Mouse (Mus musculus) heart, embryonic 13.5 days (tissue): ENCODE measurements around the gene Asf1a. TPM values are rescaled to one million over a fixed set of nuclear protein-coding genes. Genes with fewer than 3 reads are reported as not detected.
A peak's percentile ranks its signal among the peaks of the same experiment; 100 is the strongest.
"Not testable (repeated sequence)": the region's sequence is repeated elsewhere in the genome, so short reads cannot be mapped to it uniquely, and the experiment has no call there.

ENCODE experiments used
- ATAC-seq: fragments of 200-750 bp; cut with Nextera tagmentation; 2 replicates; pipeline ENCODE4 v1.8.0; 2017; ENCODE audit warnings: moderate TSS enrichment; ENCODE audit not compliant: insufficient number of reproducible peaks, low FRiP score, low TSS enrichment; ENCODE audit errors: extremely low read depth
- H3K27ac ChIP-seq: fragments of 300-500 bp; sonication (generic); replicated peaks from 2 replicates; pipeline ENCODE4 v1.5.1; 2015; ENCODE audit warnings: moderate library complexity, mild to moderate bottlenecking, inconsistent platforms
- H3K27me3 ChIP-seq: fragments of 300-500 bp; sonication (generic); replicated peaks from 2 replicates; pipeline ENCODE4 v1.6.1; 2015; ENCODE audit warnings: mild to moderate bottlenecking, inconsistent platforms
- H3K36me3 ChIP-seq: fragments of 300-500 bp; sonication (generic); 2 replicates; pipeline ENCODE4 v1.6.1; 2015; ENCODE audit warnings: mild to moderate bottlenecking, inconsistent platforms
- H3K4me1 ChIP-seq: fragments of 300-500 bp; sonication (generic); 2 replicates; pipeline ENCODE4 v1.6.1; 2015; ENCODE audit warnings: inconsistent platforms
- H3K4me2 ChIP-seq: fragments of 300-500 bp; sonication (generic); 2 replicates; pipeline ENCODE4 v1.6.1; 2015; ENCODE audit warnings: inconsistent platforms, mild to moderate bottlenecking, moderate library complexity
- H3K4me3 ChIP-seq: fragments of 300-500 bp; sonication (generic); 2 replicates; pipeline ENCODE4 v1.5.1; 2015; ENCODE audit warnings: moderate library complexity, mild to moderate bottlenecking, inconsistent platforms
- H3K9ac ChIP-seq: fragments of 300-500 bp; sonication (generic); 2 replicates; pipeline ENCODE4 v1.6.1; 2015; ENCODE audit warnings: inconsistent platforms, mild to moderate bottlenecking, moderate library complexity
- H3K9me3 ChIP-seq: fragments of 300-500 bp; sonication (generic); 2 replicates; pipeline ENCODE4 v1.6.1; 2016; ENCODE audit warnings: inconsistent platforms
- WGBS: fragments of 180-500 bp; shearing (Covaris S2); methylation state at CpG from one replicate; pipeline ENCODE4 v1.1.7; 2015; ENCODE audit warnings: mixed read lengths; 5-methylcytosine and 5-hydroxymethylcytosine counted together
- polyA plus RNA-seq: library from polyadenylated mRNA; unstranded; fragments of >200 nt; fragmentation: Nextera tagmentation; extraction: Ambion mirVana; gene quantifications from 2 replicates; pipeline ENCODE4 v1.2.1, GENCODE M21; 2015

Asf1a gene
- polyA plus RNA-seq, 1 experiment from 2014 or later: 61.9 TPM

DNA sequence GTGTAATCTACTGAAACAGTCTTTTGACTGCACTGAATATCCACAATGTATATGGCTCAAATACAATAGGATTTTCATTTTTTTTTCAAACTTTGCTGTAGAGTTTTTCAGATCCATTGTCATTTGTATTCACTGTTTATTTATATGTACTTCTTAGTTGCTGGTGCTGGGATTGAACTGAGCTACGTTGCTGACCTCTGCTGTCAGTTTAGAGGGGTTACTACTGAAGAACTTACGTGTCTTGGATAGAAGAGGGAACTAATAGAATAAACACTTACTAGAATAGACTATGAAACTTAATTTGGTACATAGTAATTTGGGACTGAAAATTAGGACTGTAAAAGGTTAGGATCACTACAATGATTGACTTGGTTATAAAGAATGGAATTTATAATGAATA, 8.8 kb downstream of the Asf1a start:
- no peaks in the 10 kb centered on the region for H3K27me3 ChIP-seq
- H3K9ac ChIP-seq: no peak overlapping the region
- H3K36me3 ChIP-seq: peaks cover 85% of the 10 kb centered on the region
- H3K9me3 ChIP-seq: no peaks in the 10 kb centered on the region
- ATAC-seq: no peak
- WGBS: 73% methylated on average over 2 of the region's 2 CpGs
- no peak overlapping the region for H3K4me2 ChIP-seq
- H3K4me1 ChIP-seq: peaks cover 9% of the 10 kb centered on the region
- H3K4me3 ChIP-seq: no peak overlapping the region
- no peak overlapping the region for H3K27ac ChIP-seq

DNA sequence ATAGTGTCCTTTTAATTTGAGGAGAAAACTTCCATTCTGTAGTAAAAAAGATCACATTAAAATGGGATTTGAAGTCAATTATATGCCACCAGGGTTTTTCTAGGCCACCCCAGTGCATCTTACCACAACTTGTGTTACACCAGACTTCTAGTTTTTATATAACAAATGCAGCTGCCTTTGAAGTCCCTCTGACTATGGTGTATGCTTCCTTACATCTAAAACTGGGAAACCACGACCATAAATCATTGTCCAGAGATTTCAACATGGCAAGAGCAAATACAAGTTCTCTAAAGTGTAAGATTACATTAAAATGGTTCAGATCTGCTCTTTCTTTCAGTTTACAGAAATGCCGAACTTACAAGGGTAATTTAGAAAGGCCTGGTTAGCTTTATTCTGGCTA, 11.7 kb downstream of the Asf1a start:
- Histone ChIP-seq H3K36me3 (peaks cover 75% of the 10 kb centered on the region), H3K4me2 (no peak overlapping the region), H3K9ac (no peak overlapping the region), H3K27ac (no peak overlapping the region), H3K4me3 (no peak overlapping the region), H3K27me3 (no peaks in the 10 kb centered on the region), H3K4me1 (no peaks in the 10 kb centered on the region), H3K9me3 (no peaks in the 10 kb centered on the region)
- no peak for ATAC-seq
- WGBS: 85% methylated on average over 2 of the region's 2 CpGs

DNA sequence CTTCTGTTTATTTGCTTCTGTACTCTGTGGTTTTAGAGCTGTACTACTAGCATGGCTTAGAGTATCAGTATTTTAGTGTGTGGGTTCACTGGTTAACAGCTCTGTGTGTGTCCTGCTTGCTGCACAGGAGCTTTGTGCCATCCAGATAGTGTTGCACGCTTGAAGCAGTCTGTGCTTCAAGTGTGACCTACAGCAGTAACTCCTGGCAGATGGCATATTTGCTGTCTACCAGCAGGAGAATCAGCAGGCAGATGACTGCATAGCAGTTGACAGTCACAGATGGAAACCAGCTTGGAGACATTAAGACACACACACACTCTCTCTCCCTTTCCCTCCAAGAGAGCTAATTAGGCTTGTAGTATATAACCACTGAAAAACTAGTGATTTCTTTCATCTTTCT, 15.6 kb downstream of the Asf1a start:
- 78% methylated on average over 1 of the region's 1 CpGs for WGBS

DNA sequence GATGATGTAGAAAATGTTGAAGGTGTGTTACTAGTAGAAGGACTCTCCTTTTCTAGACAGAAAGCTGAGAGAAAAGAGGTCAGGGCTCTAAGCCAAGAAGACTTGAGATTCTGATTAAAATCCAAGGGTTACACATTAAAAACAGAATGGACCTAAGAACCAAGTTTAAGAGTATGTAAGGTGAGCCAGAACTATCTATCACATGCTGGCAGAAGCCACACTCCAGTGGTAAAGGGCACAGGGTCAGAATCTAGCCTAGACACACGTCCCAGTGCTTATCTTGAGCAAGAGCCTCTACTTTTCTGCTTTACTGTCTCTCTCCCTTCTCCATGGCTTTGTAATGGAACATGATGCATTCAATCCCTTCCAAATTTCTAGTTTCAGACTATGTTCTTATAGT, 17.4 kb downstream of the Asf1a start:
- 42% methylated on average over 1 of the region's 1 CpGs for WGBS
- H3K9me3 ChIP-seq: no peaks in the 10 kb centered on the region
- H3K4me3 ChIP-seq: no peak overlapping the region
- H3K36me3 ChIP-seq: peaks cover 57% of the 10 kb centered on the region
- H3K27ac ChIP-seq: no peak overlapping the region
- H3K9ac ChIP-seq: no peak overlapping the region
- peaks cover 4% of the 10 kb centered on the region; the same call in 1 of the 2 replicates for H3K4me1 ChIP-seq
- no peak for ATAC-seq
- H3K27me3 ChIP-seq: no peaks in the 10 kb centered on the region
- no peak overlapping the region for H3K4me2 ChIP-seq

More for the DNA sequence above, 15.6 kb downstream of the Asf1a start:
- no peak overlapping the region for H3K9ac ChIP-seq
- no peak for ATAC-seq
- H3K27me3 ChIP-seq: no peaks in the 10 kb centered on the region
- no peak overlapping the region for H3K4me2 ChIP-seq
- peaks cover 69% of the 10 kb centered on the region for H3K36me3 ChIP-seq
- H3K4me1 ChIP-seq: peaks cover 4% of the 10 kb centered on the region; the same call in 1 of the 2 replicates
- no peaks in the 10 kb centered on the region for H3K9me3 ChIP-seq
- H3K4me3 ChIP-seq: no peak overlapping the region
- no peak overlapping the region for H3K27ac ChIP-seq

DNA sequence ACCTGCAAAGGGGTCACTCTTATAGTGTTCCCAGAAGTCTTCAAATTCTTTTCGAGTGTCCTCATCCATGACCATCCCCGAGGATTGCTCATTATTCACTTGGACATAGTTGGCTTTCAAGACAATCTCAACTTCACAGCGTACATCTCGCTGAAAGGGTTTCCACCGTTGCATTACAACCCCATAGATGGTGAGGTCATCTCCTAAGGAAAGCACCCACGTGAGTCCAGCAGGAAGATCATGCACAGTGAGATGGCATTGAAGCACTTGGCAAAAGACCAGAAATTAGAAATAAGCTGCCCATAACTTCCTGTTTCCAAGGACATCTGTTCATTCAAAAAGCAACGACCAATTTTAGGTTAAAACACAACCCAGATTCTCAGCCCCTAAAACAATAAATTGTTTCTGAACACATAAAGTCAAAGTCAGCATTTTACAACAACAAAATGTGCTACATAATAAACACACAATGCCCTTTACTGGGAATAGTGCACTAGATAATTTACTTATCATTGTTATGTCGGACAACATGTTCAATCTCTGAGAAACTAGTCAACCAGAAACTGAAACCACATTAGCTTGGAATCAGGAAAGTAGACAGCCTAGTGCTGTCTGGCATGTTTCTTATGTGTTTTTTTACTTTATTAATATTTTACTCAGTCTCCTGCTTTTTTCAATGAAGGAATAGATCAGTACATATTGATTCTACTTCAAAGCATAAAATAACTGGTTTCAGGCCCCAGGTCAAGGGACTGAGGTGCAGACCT, 19.5 kb downstream of the Asf1a start:
- Histone ChIP-seq H3K9ac (no peak overlapping the region), H3K4me3 (no peak overlapping the region), H3K4me2 (no peak overlapping the region), H3K27ac (no peak overlapping the region), H3K27me3 (no peaks in the 10 kb centered on the region), H3K36me3 (peaks cover 60% of the 10 kb centered on the region), H3K4me1 (peaks cover 4% of the 10 kb centered on the region; the same call in 1 of the 2 replicates), H3K9me3 (no peaks in the 10 kb centered on the region)
- no peak for ATAC-seq
- whole genome bisulfite sequencing: 72% methylated on average over 8 of the region's 8 CpGs

DNA sequence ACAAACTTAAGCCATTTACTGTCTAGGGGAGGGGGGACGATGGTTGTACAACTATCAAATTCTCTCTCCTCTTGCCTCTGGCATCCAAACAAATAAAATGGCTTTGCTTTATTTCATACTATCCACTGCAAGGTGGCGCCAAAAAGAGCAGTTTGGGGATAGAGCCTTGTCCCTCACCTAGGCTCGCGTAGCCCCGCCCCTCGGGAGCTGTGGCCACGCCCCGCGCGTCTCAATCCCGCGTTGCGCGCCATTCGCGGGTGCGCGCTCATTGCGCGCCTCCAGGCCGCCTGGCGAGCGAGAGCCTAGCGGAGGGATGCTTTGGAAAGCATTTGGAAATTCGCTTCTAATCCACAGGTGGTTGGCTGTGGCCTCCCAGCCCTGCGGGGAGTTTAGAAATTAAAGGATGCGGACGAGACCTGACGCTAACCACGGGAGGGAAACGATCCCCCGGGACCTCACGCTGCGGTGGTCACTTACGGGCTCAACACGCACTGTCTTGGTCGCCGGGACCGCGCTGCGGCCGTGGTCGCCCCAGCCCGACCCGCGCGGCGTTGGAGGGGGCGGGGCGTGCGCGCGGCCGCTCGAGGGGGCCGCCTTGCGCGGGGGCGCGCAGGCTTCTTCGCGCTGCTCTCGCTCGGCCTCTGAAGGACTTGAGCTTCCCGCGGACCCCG, 32.8 kb downstream of the Asf1a start:
- Histone ChIP-seq H3K4me3 (peak overlapping the region; percentile 84), H3K27me3 (no peaks in the 10 kb centered on the region), H3K27ac (peak overlapping the region; percentile 94), H3K9ac (peak overlapping the region; percentile 94), H3K4me1 (peaks cover 11% of the 10 kb centered on the region), H3K9me3 (no peaks in the 10 kb centered on the region), H3K36me3 (peaks cover 14% of the 10 kb centered on the region), H3K4me2 (peak overlapping the region; percentile 67)
- peak; percentile 75; the same call in 1 of the 2 replicates for ATAC-seq
- under 1% methylated on average over 64 of the region's 67 CpGs for WGBS

DNA sequence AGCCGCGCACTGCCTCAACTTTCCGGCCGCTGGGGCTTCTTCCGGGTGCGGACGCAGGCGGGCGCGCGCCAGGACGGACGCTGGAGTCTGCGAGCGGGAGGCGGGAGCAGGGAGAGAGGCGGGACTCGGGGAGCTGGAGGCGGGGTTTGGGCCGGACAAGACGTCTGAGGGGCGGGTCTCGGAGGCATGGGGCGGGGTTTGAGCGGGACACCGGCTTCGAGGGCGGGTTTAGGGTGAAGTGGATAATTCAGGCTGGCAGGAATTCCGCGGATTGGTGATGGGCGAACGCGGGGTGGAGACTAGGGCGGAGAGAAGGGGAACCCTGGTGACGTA, 33.3 kb downstream of the Asf1a start:
- ATAC-seq: peak; percentile 95
- Histone ChIP-seq H3K4me1 (peaks cover 11% of the 10 kb centered on the region), H3K4me2 (peak overlapping the region; percentile 67), H3K9me3 (no peaks in the 10 kb centered on the region), H3K27me3 (no peaks in the 10 kb centered on the region), H3K4me3 (peak overlapping the region; percentile 84), H3K9ac (peak overlapping the region; percentile 94), H3K27ac (peak overlapping the region; percentile 94), H3K36me3 (peaks cover 10% of the 10 kb centered on the region)
- under 1% methylated on average over 34 of the region's 35 CpGs for WGBS

DNA sequence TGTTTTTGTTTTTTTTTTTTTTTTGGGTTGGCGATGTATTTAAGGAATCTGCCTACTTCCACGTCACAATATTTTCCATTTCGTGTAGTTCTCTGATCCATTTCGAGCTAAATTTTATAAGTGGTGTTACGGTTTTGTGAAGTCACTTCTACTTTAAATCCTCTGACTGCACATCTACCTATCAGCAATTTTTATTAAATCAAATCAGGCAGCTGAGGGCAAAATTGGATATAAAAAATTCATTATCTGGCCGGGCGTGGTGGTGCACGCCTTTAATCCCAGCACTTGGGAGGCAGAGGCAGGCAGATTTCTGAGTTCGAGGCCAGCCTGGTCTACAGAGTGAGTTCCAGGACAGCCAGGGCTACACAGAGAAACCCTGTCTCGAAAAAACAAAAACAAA, 33.8 kb downstream of the Asf1a start, which contains the start of gene Mcm9:
TSS of gene Mcm9 (minus strand) at position 101 of the 400 bp plus-strand sequence.
- peak within 1 kb of the TSS; percentile 84 for H3K4me3 ChIP-seq
- not testable (repeated sequence) for H3K27me3 ChIP-seq, ATAC-seq, H3K9me3 ChIP-seq, H3K36me3 ChIP-seq
- peak within 1 kb of the TSS; percentile 94 for H3K9ac ChIP-seq
- H3K4me1 ChIP-seq: peaks cover 15% of the 10 kb centered on the region
- H3K27ac ChIP-seq: peak within 1 kb of the TSS; percentile 94
- 53% methylated on average over 10 of the region's 10 CpGs for WGBS
- H3K4me2 ChIP-seq: peak within 1 kb of the TSS; percentile 67

DNA sequence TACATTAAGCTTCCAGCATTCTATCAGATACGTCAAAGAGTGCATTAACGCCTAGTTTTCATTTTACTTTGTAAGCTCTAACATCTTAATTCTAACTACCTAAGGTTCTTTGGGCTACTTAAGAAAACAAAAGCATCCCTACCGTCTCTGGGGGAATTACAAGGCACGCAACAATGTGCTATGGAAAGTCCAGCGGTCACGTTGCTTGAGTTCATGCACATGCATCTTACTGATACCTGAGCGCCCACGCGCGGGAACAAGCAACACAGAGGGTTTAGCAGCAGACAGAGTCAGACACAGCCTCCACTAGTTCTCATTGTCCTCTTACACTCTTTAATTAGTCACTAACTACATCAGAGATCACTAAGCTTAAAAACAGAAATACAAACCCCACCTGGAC, 37.6 kb downstream of the Asf1a start:
- 78% methylated on average over 10 of the region's 10 CpGs for WGBS
- Histone ChIP-seq H3K27me3 (no peaks in the 10 kb centered on the region), H3K9me3 (no peaks in the 10 kb centered on the region), H3K27ac (no peak overlapping the region), H3K4me3 (no peak overlapping the region), H3K36me3 (no peaks in the 10 kb centered on the region), H3K9ac (no peak overlapping the region), H3K4me2 (no peak overlapping the region), H3K4me1 (peaks cover 9% of the 10 kb centered on the region)
- no peak for ATAC-seq

DNA sequence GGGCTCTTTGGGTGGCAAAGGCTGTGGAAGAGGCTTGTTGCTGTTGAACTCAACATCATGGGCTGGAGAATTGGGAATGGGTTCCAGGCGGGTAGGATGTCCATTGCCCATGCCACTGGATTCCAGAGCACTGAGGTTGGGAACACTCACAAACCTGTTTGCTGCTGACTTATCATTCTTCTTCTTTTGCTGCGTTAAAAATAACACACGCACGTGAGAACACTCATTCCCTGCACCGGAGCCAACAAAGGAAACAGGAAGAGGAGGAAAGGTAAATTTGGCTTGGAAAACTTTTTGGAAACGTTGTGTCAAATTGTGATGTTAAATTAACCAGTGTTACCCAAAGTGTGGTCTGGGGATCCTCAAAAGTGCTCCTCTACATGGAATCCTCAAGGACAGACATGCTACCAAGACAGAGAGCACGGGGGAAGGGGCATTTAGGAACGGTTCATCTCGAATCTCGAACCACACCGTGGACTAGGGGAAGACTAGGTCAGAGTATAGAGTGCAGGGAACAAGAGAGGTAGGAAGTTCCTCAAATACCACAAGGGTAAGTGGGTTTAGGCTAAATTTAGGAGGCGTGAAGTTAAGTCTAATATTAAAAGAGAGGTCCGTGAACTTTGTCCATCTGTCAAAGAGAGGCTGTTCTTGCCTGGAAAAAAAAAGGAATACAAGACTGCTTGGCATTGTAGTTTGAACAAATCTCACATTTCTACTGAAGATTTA, 38.9 kb downstream of the Asf1a start:
- H3K9ac ChIP-seq: peak overlapping the region; percentile 33; the same call in 1 of the 2 replicates
- H3K4me3 ChIP-seq: peak overlapping the region; percentile 34
- peak overlapping the region; percentile 87 for H3K27ac ChIP-seq
- H3K9me3 ChIP-seq: no peaks in the 10 kb centered on the region
- H3K27me3 ChIP-seq: no peaks in the 10 kb centered on the region
- peak; percentile 46; the same call in 1 of the 2 replicates for ATAC-seq
- 34% methylated on average over 13 of the region's 13 CpGs for WGBS
- H3K4me1 ChIP-seq: peaks cover 9% of the 10 kb centered on the region
- H3K4me2 ChIP-seq: peak overlapping the region; percentile 59
- no peaks in the 10 kb centered on the region for H3K36me3 ChIP-seq

DNA sequence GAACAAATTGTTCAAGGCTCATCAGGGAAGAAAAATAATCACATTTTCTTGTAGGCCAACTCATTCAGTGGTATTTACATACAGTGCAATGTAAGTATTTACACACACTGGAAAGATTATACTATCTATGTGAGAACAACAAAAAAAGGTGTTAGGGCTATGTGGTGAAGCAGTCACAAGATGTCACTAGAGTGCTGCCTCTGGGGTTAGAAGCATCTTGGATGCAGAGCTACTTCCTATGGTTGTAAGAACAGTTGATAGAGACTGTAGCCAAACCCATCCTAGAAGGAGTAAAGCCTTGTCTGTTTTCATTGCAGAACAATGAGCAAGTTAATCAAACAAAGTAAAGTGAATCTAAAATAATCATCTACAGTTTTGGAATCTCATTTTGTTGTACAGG, 45.0 kb downstream of the Asf1a start:
- H3K4me2 ChIP-seq: no peak overlapping the region
- no peak for ATAC-seq
- no peaks in the 10 kb centered on the region for H3K27me3 ChIP-seq
- H3K27ac ChIP-seq: no peak overlapping the region
- H3K36me3 ChIP-seq: no peaks in the 10 kb centered on the region
- no peak overlapping the region for H3K4me3 ChIP-seq
- no peaks in the 10 kb centered on the region for H3K9me3 ChIP-seq
- H3K4me1 ChIP-seq: no peaks in the 10 kb centered on the region
- no peak overlapping the region for H3K9ac ChIP-seq
